Mouse (Mus musculus) cerebral cortex, adult 2 months (tissue): ENCODE results near the gene Tead1.

Experiments used
- WGBS: fragments of 180-500 bp; shearing (Covaris S2); methylation state at CpG from one replicate; pipeline ENCODE4 v1.1.7; 2018; 5-methylcytosine and 5-hydroxymethylcytosine counted together

The Tead1 gene

DNA sequence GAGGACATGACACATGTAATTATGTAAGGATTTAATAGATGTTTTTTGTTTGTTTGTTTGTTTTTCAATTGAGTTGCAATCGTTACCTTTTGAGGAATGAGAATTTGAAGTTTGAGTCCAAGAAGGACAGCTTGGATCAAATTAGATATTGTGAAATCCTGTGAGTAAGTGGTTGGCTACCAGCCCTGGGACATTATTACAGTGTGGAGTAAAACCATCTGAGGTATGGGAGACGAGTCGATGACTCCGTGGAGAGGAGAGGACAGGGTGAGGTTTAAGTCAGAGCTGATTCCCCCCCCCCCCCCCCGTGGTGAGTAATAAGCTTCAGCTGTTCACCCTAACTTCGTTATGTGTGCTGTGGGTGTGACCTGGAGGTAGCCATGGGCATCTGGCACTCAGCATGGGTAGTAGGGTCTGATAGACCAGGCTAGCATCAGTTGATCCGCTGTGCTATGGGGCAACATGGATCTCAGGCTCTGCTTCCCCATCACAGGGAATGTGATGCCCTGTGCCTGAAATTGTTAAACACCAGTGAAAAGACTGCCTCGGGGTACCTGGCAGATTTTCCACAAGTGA is 134.7 kb downstream of the Tead1 start:
- 72% methylated on average over 8 of the region's 8 CpGs for WGBS

DNA sequence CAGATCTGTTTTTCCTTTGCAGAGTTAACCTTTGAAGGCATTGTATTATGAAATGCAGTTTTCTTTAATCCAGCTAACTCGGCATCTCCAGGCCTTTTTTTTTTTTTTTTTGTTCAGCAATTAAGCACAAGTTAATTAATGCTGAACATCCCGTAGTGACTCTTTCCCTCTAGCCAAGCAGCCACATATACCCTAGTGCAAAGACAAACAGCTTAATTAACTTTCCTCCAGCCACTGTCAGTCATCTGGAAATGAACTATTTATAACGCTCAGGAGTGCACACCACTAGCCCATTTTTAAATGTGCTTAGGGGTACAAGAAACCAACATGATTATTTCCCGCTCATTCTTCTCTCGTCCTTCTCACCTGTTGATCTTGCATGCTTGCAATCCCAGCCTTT is 136.9 kb downstream of the Tead1 start:
- 87% methylated on average over 5 of the region's 5 CpGs for WGBS

DNA sequence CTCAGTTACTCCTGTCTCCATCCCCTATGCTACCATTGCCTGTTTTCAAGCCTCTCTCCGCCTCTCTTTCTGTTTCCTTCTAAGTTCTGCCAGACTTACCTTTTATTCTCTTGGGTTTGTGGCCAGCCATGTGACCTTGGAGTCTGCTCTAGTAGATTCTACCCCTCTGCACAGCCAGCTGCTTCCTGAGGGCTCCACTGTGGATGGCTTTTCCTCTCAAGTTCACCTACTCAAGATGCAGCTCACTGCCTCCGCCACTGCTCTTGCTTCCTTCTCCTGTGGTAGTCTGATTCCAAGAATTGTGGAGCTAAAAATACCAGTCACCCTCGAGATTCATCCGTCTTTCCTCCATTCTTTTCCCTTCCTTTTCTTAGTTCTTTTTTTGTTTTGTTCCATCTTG is 140.7 kb downstream of the Tead1 start:
- 40% methylated on average over 4 of the region's 4 CpGs for WGBS

DNA sequence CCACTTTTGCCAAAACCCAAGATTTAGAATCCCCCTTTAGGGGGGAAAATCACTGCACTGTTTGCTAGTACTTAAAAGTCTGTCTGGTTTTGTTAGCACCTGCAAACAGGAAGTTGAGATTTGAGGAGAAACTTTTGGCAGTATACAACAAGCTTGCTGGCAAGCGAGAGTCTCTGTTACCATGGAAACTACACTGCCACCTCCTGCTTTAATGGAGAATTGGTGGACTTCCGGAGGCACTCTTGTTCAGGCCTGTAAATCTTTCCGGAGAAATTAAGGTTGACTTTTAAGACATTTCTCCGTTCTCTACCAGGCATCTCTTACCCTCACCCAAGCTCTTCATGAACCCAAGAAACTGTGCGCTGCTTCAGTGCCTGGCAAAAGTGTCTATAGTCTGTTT is 143.8 kb downstream of the Tead1 start:
- 25% methylated on average over 5 of the region's 5 CpGs for WGBS

DNA sequence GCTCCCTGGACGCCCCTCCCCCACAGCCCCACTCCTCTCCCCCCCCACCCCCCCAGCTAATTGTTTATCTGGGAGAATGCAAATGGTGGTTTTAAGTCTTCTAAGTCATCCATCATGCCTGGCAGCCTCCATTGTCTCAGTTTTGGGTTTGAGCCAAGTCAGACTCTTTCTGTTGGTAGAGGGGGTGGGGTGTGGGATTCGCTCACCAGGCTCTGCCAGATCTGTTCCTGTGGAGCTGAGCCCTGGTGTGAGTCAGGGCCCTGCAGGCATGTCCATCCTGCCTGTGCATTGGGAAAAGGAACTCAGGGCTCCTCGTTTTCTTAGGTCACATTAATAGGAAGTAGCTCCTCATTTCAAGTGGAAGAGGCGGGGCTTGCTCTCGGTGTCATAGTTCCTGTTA is 144.5 kb downstream of the Tead1 start:
- WGBS, result 11% methylated on average over 5 of the region's 5 CpGs

DNA sequence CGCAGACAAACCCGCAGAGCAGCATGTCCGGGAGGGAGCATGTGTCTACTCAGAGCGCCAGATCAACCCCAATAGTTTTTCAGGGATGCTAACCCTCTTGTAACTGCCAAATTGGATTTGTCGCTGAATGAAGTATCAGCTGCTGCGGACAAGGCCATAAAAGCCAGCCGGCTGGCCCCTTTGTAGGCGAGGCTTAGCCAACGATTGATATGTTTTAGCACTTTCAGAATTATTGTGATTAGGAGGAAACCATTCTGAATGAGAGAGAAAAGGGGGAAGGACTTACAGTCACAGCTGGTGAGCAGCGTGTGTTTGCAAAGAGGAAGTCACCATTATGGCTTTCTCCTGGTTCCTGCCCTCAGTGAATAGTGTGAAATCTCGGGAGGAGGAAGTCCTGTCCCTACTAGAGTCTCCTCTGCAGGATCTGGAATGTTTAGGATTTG is 146.2 kb downstream of the Tead1 start:
- WGBS, result 55% methylated on average over 11 of the region's 11 CpGs

DNA sequence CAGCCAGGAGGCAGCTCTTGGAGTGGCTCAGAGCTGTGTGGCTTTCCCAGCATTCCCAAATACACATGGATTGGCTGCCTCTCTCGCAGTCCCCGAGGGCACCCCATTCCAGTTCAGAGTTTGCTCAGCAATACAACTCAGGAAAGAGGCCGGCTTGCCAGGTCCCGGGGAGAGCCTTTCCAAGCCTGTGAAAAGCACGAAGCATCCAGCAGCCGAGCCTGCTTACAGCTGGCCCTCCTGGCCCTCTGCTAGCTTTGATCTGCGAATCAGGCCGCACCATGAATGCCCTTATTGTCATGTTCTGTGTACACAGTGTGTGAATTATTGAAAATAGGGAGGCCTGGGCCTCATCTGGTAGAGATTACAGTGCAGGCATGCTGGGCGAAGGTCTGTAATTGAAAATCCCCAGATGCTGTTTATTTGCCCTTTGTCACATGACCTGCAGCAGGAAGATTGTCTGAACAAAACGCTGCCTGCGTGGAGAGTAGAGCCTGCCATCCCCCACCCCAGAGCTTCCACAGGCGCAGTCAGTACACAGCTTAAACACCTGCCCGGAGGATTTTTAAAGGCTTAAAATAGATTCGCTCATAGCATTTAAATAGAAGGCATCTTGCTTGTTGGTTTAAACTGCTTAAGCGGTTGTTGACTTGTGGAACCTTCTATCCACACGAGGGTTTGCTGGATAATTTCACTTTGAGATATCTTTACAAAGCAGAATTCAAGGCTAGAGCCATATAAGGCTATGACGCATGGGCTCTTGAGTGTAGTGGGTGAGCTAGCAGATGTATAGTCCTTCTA is 147.2 kb downstream of the Tead1 start:
- WGBS, result 15% methylated on average over 17 of the region's 17 CpGs

DNA sequence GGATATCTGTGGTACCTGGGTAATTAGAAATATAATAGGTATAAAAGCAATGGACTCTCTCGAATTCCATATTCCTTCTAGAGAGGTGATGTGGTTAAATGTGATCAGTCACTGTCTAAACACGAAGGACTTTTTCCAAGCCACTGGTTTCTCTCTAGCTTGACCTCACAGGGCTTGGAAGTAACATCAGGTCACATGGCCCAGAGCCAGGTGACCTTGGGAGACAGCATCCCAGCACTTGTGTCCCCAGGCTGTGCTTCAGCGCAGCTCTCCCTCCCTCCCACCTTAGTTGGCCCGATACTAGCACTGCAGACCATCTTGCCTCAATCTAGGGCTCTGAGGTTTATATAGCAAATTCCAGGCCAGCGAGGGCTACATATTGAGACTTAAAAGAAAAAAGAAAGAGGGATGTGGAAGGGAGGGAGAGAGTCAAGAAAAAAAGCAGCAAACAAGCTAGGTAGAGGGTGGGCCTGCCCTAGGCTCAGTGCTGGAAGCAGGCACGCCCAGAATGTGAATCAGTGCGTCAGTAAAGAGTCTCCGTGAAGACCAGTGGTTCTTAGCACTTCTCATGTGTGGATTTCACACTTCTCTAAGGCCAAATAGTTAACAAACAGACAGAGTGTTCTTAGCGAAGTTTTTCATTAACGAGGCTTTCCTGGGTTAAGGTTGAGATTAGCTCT is 149.0 kb downstream of the Tead1 start:
- 79% methylated on average over 10 of the region's 10 CpGs for WGBS

DNA sequence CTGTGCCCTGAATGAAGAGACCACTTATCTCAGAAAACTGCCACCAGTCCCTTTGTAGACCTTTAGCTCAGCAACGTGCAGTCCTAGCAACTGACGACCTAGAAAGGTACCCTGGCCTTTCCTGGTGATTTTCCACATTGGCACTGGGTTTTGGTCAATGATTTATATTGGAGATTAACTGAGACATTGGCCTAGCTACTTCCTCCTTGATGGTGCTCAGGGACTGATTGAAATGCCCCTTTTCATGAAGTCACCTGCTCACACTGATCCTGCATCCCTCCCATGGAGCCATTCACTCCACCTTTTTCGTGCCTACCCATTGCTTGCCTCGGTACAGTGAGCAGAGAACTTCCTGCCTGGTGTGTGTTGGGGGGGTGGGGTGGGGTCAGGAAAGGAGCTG is 151.8 kb downstream of the Tead1 start:
- WGBS, result 89% methylated on average over 4 of the region's 4 CpGs

DNA sequence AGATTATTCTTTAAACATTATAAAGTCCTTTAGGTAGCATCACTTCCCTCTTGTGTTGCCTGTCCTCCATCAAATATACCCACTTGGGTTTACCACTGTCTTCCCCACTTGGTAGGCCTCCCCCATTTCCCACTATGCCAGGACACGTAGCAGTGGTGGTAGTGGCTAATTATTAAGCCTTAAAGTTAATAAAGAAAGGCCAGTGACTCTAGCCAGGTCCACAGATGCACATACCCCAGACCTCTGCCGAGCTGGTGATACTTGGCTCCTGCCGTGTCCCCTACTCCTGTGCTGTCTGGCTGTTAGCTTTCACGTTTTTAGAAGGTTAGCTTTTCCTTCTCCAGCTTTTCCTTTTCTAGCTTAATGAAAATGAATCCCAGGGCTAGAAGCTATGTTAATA is 152.3 kb downstream of the Tead1 start:
- 90% methylated on average over 4 of the region's 4 CpGs for WGBS

DNA sequence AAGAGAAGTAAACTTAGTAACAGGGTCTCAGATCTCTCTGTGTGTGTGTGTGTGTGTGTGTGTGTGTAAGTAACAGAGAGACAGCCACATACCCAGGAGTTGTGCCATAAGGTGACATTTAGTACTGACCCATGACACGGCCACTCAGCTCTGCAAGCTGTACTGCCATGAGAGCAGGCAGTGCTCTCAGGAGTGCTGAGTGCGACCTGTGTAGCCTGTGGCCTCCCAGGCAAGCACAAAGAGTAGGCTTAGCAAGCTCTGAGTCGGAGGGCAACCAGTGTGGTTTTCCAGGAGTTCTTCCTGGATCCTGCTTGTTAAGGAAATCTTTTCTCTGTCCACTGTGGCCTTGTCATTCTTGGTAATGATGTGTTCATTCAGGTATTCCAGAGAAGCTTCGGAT is 154.0 kb downstream of the Tead1 start:
- WGBS, result 98% methylated on average over 4 of the region's 4 CpGs

DNA sequence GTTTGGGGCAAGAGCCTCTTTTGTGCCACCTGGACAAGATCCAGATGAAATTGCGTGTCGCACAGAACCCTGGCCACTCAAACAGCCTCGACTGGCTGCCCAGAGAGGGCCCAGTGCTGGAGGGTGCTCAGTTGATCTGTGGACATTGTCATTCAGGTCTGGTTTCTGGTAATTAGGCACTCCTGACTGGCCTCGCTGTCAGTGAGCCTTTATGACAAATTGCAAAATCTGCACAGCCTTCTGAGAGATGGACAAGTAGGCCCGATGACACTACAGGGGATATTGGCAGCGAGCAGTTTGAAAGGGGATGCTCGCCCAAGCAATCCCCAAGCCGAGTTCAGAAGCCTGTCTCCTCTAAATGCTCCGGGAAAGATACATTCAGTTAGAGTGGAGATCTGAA is 157.0 kb downstream of the Tead1 start:
- WGBS, result 74% methylated on average over 9 of the region's 9 CpGs

DNA sequence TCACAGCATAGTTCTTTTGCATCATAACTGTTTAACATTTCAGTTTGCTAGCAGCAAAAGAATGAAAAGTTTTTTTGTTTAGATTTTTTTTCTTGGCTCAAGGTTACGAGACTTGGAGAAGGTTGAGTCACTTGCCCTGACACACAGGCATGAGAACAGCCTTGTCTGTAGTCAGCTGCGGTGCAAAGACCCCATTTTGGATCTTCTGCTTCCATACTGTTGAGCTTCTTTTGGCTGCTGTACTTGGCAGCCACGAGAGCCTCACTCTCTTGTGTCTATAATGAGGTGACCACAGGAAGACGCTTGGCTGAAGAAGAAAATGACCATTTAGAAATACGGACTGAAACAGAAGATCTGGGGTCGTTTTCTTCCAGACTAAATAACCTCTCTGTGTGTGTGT is 159.0 kb downstream of the Tead1 start:
- WGBS, result 71% methylated on average over 6 of the region's 6 CpGs

DNA sequence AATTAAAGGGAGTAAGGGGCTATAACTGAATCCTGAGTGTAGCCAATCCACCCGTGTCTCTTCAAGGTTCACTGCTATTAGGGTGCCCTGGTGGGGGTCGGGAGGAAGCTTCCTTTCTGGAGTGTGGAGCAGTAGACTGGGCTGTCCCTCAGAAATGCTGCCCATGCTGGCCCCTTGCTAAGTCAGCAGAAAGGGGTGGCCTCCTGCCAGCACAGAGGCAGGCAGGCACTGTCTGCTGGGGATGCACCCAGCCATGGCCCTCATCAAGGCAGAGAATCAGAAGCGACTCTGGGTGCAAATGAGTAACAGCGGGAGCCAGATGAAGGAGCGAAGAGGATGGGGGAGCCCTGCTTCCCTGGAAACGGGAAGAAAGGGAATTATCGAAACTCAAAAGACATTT is 161.2 kb downstream of the Tead1 start:
- WGBS, result 58% methylated on average over 7 of the region's 7 CpGs

DNA sequence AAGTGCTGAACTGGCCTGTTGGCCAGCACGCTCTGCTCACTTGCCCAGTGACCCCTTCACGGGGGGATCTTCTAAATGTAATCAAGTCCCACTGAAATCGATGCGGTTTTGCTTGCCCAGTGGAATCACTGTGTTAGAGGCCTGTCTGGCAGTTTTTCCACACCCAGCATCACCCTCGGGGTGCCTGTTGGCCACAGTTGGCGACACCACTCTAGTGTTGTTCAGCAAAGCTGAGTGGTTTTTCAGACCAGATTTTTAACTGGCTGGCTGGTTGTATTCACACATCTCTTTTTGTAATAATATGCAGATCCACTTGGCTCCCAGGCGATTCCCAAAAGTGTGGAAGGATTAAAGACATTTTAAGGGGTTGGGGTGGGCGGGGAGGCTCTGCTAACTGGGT is 161.8 kb downstream of the Tead1 start:
- 45% methylated on average over 8 of the region's 8 CpGs for WGBS

DNA sequence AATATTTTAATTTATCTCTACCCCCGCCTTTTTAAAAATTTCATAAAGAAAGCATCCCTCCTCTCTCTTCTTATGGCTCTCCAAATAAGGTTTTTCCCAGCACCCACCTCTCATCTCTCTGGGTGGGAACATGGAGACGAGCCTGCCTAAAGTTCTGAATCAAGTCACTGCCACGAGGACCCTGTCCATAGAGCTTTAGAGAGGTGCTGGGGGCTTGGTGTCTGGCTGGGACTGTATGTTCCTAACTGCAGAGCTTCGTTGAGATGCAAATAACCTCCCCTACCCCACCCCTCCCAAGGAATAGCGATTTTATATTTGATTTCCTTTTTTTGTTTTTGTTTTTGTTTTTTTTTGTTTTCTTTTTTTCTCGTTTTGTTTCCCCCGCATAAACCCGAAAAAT is 162.4 kb downstream of the Tead1 start:
- WGBS, result 22% methylated on average over 8 of the region's 8 CpGs

DNA sequence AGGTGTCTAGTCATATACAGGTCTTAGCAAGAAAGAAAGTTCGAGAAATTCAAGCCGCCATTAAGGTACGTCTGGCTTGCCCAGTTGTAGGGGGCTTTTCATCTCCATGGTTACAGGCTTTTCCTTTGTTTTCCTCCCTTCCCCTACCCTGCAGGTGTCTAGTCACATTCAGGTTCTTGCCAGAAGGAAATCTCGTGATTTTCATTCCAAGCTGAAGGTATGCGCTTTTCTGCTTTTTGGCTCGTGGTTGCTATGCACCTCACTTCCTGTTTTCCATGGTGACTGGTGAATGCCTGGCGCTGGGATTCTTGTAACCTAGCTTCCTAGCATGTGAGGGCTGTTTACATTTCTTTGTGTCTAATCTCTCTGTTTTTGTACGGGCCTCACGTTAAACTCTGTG is 162.8 kb downstream of the Tead1 start:
- WGBS, result 15% methylated on average over 9 of the region's 9 CpGs

DNA sequence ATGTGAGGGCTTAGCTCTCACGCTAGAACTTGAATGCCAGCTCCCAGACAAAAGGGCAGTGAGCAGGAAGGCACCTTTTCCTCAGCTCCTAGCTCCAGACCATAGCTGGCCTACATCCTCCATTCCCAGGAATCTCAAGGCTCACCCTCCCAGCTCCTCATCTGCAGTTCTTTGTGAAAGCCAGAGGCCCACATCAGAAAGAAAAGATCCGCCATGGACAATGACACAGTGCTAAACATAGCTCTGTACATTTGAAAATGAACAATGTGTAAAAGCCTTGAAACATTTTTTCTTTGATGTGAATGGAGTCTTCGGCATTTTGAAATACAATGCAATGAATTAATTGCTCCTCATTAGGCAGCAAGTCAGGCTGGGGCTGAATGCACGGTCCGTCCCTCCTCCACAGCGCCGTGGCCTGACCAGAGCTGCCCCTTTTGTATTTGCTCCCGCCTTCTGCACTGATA is 172.2 kb downstream of the Tead1 start:
- WGBS, result 74% methylated on average over 8 of the region's 8 CpGs

DNA sequence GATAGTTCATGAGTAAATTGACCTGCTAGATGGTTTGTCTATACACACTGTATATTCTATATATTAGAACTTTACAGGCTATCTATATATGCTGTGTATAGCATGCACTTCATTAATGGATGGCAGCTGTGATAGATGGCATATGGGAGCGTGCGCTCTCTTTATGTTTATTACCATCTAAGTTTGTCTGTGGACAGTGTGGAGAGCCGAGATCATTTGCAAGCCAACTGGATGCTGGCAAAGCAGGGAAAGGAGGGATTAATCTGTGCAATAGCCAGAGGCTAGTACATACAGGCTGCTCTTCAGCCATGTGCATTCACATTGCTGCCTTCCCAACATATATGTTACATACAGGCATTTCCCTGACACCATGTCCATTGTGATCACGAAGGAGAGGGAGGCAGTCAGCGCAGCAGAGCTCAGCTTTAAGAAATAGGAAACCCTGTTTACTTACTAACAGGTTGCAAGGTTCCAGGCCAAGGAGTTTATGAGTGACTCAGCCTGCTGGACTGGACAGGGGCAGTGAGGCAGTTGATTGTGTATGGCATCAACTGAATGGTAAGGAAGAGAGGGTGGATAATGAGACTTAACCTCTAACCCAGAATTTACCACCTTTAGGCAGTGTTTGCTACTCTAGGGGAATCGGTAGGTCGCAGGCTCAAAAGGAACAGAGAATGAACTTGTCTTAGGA is 173.2 kb downstream of the Tead1 start:
- WGBS, result 87% methylated on average over 7 of the region's 7 CpGs

DNA sequence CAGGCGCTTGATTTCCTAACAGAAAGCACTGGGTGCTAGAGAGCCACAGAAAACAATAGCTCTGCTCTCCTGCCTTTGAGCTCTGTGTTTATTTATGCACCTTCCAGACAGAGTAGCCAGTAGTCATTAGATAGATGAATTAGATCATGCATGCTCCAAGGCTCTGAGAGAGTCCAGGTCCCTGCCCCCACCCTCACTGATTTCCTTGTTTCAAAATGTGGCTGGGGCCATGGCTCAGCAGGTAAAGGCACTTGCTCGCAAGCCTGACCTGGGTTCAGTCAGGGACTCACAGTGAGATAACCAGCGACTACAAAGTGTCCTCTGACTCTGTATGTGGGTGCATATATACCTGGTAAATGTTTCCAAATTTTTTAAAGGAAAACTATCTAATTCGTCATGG is 174.7 kb downstream of the Tead1 start:
- WGBS, result 91% methylated on average over 4 of the region's 4 CpGs

DNA sequence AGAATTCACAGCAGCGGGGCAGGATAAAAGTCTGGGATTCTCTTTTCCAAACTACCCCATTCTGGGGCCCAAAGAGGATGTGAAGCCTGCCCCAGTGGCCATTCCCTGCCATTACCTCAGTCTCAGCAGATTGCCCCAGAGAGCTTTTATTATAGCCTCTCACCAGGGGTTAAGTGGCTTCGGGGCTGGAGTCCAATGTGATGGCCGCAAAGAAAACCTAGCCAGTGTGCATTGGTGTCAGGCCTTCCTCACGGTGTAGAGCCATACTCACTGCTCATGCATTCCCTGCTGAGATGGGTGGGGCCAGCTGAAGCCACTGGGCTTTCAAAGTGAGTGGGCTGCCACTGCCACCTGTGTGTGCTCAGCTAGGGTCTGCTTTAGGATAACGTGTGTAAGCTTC is 175.4 kb downstream of the Tead1 start:
- 67% methylated on average over 5 of the region's 5 CpGs for WGBS

DNA sequence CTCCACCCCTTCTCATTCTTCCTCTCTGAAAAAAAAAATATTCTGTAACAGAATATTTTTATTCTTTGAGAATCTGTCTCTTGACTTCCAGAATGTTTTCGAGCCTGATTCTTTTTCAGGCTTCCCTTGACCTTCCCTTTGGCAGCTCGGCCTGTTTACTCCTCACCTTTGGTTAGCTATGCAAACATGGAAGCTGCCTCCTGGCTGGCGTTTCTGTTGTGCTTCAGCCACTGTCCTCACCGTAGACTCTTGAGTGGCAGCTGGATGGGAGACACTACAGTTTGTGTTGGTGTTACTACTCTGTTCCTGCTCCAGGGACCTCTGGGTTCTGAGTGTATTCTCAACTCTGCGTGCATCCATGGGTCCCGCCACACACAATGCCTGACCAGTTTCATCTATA is 176.3 kb downstream of the Tead1 start:
- WGBS, result 47% methylated on average over 6 of the region's 6 CpGs
